12 mouse cellular contexts compared by ENCODE assay signal in the genomic region with DNA sequence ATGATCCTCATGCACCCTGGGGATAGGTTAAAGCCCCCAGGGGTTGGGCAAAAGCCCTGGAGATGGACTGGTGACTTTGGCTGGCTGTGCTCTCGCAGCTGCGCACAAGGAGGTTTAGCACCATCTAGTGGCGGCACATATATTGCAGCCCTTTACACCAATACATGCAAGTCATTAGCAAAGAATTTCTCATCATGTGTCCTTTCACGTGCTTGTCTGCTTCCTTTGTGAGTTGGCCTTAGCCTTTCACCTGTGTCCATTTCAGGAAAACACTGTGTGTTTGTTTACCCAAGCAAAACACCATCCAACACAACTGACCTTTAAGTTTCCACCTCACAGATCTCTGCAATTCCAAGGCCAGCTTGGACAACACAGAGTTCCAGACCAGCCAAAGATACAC. TPM values are rescaled to one million over a fixed set of nuclear protein-coding genes. Genes with fewer than 3 reads are reported as not detected.
DNase-seq lines count a peak whose midpoint lies in the region; ATAC-seq and TF ChIP-seq lines count a peak whose summit lies in the region.
"Not testable (repeated sequence)": the region's sequence is repeated elsewhere in the genome, so short reads cannot be mapped to it uniquely, and the experiment has no call there.
"Had no signal": no experiment of that assay in that cellular context is flagged by ENCODE, and none has a peak within 500 bp of the region (broad histone marks: within the 10 kb centered on the region; RNA-seq: fewer than 3 reads in every experiment).

No protein-coding gene starts in this region.

- DNase-seq in B cell, adult 2 months = peak; percentile 78 to 79
- DNase-seq in cerebellum, adult 11 months = peak; percentile 34
- DNase-seq in heart, postnatal 0 days (ENCODE audit: low spot score) = peak; percentile 9
- peak; percentile 66 to 79 for DNase-seq in kidney, postnatal 25 days
- DNase-seq in left cerebral cortex, postnatal 25 days (ENCODE audit: low spot score in 2 of 2) = peak; percentile 52 to 54
- DNase-seq in spleen, postnatal 4 days (ENCODE audit: low spot score in 2 of 2) = peak; percentile 65 to 81

- H3K4me2 ChIP-seq in forebrain, embryonic 15.5 days (replicated peaks); heart, postnatal 0 days (ENCODE audit: low read depth, low read length): not testable (repeated sequence)

- WGBS in forebrain, embryonic 15.5 days = 37% methylated on average over 4 of the region's 4 CpGs
- WGBS in heart, postnatal 0 days = 17% methylated on average over 4 of the region's 4 CpGs

- not testable (repeated sequence) for H3K9me3 ChIP-seq in forebrain, embryonic 15.5 days; heart, postnatal 0 days (replicated peaks; ENCODE audit: control insufficient read depth, low read length)

- not testable (repeated sequence) for H3K27me3 ChIP-seq in forebrain, embryonic 15.5 days; heart, postnatal 0 days (ENCODE audit: control insufficient read depth, insufficient read depth, low read length)

- intact Hi-C loops in left cerebral cortex, postnatal 25 days (cut with DNase I) = loop anchor here (1.0 kb wide), 1 partner anchor 9 kb away; no protein-coding TSS in a partner anchor

- not testable (repeated sequence) for H3K27ac ChIP-seq in forebrain, embryonic 15.5 days (replicated peaks); heart, postnatal 0 days (ENCODE audit: low read depth)

- H3K4me1 ChIP-seq in forebrain, embryonic 15.5 days; heart, postnatal 0 days (ENCODE audit: control insufficient read depth, insufficient read depth): not testable (repeated sequence)

- H3K9ac ChIP-seq in forebrain, embryonic 15.5 days (replicated peaks); heart, postnatal 0 days (replicated peaks; ENCODE audit: low read depth, low read length): not testable (repeated sequence)

- H3K36me3 ChIP-seq in forebrain, embryonic 15.5 days; heart, postnatal 0 days (replicated peaks; ENCODE audit: control insufficient read depth, insufficient read depth, low read length): not testable (repeated sequence)

- 0 out of 2 replicates have a peak, but pooled peaks have one; percentile 41 for ATAC-seq in forebrain, embryonic 15.5 days (replicated peaks)
- ATAC-seq in heart, postnatal 0 days (ENCODE audit: insufficient read depth, low read depth) = not testable (repeated sequence)
- ATAC-seq in megakaryocyte-erythroid progenitor cell, adult 5-6 weeks (replicated peaks; ENCODE audit: low FRiP score, low TSS enrichment, poor library complexity, severe bottlenecking) = 0 out of 2 replicates have a peak, but pooled peaks have one; percentile 55

- not testable (repeated sequence) for H3K4me3 ChIP-seq in forebrain, embryonic 15.5 days; heart, postnatal 0 days (ENCODE audit: low read depth, low read length)

- not testable (repeated sequence) for TF ChIP-seq EP300 in heart, postnatal 0 days (IDR thresholded peaks at IDR 0.05; ENCODE audit: low read depth)

- peak; percentile 34; the same call in 1 of the 2 replicates for TF ChIP-seq CTCF in heart, postnatal 0 days (IDR thresholded peaks at IDR 0.05; ENCODE audit: low read depth)

RNA-seq across cellular contexts. Expression of a gene that starts 8.1 kb away (rescaled TPM):
- not detected in 2 replicates for polyA plus RNA-seq in forebrain, embryonic 15.5 days (2015; fragmentation: Nextera tagmentation; extraction: Ambion mirVana)
- not detected in 2 replicates for total RNA-seq in heart, postnatal 0 days (2014; rRNA removed; ENCODE audit: low replicate concordance)
- not detected in 2 replicates for polyA plus RNA-seq in heart, postnatal 0 days (2015; fragmentation: Nextera tagmentation; extraction: Ambion mirVana)
- total RNA-seq in left cerebral cortex, postnatal 25 days (2021) = not detected
- total RNA-seq in megakaryocyte-erythroid progenitor cell, adult 5-6 weeks (2014; fragmentation: Nextera tagmentation) = not detected in 2 replicates
- total RNA-seq in megakaryocyte-erythroid progenitor cell, adult 5-6 weeks (2017) = not detected in 2 replicates
- total RNA-seq: hematopoietic stem cell, adult 5-6 weeks had no signal
- polyA plus RNA-seq: C2C12; forebrain, embryonic 13.5 days; neural tube, embryonic 13.5 days had no signal

RNA-seq across cellular contexts. Expression of a gene that starts 23.5 kb away (rescaled TPM):
- polyA plus RNA-seq in forebrain, embryonic 15.5 days (2015; fragmentation: Nextera tagmentation; extraction: Ambion mirVana) = 1.2 TPM in 1 of 2 replicates, not detected in the other
- total RNA-seq in heart, postnatal 0 days (2014; rRNA removed; ENCODE audit: low replicate concordance) = 1.1 and 2.4 TPM in 2 replicates
- polyA plus RNA-seq in heart, postnatal 0 days (2015; fragmentation: Nextera tagmentation; extraction: Ambion mirVana) = 0.97 and 1.3 TPM in 2 replicates
- not detected for total RNA-seq in left cerebral cortex, postnatal 25 days (2021)
- 5.0 TPM in 1 of 2 replicates, not detected in the other for total RNA-seq in megakaryocyte-erythroid progenitor cell, adult 5-6 weeks (2014; fragmentation: Nextera tagmentation)
- not detected in 2 replicates for total RNA-seq in megakaryocyte-erythroid progenitor cell, adult 5-6 weeks (2017)
- polyA plus RNA-seq: C2C12 had no signal

RNA-seq across cellular contexts. Expression of a gene that starts 50.1 kb away (rescaled TPM):
- not detected in 2 replicates for polyA plus RNA-seq in forebrain, embryonic 15.5 days (2015; fragmentation: Nextera tagmentation; extraction: Ambion mirVana)
- not detected in 2 replicates for total RNA-seq in heart, postnatal 0 days (2014; rRNA removed; ENCODE audit: low replicate concordance)
- not detected in 2 replicates for polyA plus RNA-seq in heart, postnatal 0 days (2015; fragmentation: Nextera tagmentation; extraction: Ambion mirVana)
- total RNA-seq in left cerebral cortex, postnatal 25 days (2021) = not detected
- not detected in 2 replicates for total RNA-seq in megakaryocyte-erythroid progenitor cell, adult 5-6 weeks (2014; fragmentation: Nextera tagmentation)
- total RNA-seq in megakaryocyte-erythroid progenitor cell, adult 5-6 weeks (2017) = not detected in 2 replicates
- total RNA-seq: hematopoietic stem cell, adult 5-6 weeks had no signal
- polyA plus RNA-seq: C2C12; forebrain, embryonic 13.5 days; neural tube, embryonic 13.5 days had no signal

Comparison
In these comparisons a context has a peak if more than half of its experiments do, and no peak if none do; other contexts are left out.
1. DNase-seq: peak in every context shown above with its lines; median percentile 78 in B cell, adult 2 months; 73 in spleen, postnatal 4 days; 72 in kidney, postnatal 25 days; 53 in left cerebral cortex, postnatal 25 days; 34 in cerebellum, adult 11 months; 9 in heart, postnatal 0 days.